Mouse (Mus musculus) yolk sac, embryonic 10.5 days (tissue): ENCODE results near the gene Atcay.
"Not testable (repeated sequence)": the region's sequence is repeated elsewhere in the genome, so short reads cannot be mapped to it uniquely, and the experiment has no call there.

Experiments
- DNase-seq: peaks from one replicate; pipeline ENCODE4 v3.0.0-alpha.2; 2017; ENCODE audit warnings: low spot score

The Atcay gene

DNA sequence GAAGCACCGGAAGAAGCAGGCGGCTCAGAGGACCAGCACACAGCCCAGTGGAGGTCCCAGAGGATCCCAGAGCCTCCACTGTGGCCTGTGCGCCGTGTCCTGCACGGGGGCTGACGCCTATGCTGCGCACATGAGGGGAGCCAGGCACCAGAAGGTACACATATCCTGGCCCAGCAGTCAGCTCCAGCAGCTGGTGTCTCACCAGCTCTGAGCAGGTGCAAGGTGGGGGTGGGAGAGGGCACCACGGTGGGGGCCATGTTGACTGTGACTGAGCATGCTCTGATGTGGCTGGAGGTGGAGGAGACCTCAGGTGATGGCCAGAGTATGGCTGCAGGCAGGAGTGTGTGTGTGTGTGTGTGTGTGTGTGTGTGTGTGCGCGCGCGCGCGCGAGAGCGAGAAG, 11.4 kb upstream of the Atcay start:
- no peak for DNase-seq

DNA sequence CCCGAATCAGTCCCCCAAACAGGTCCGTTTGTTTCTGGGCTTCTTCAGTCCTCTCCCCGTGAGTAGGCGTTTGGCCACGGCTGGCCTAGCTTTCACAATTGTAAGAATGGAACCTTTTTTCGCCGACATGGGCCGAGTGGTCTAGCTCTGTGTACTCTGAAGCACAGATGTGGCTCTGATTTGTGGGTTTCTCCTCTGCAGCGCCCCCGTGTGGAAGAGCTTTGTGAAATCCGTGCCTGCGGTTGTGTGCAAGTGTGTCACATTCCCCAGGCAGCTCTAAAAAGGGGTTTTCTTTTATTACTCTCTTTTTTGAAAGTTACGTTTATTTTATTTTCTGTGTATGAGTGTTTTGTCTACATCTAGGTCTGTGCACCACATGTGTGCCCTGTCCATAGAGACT, 10.2 kb upstream of the Atcay start:
- no peak for DNase-seq

DNA sequence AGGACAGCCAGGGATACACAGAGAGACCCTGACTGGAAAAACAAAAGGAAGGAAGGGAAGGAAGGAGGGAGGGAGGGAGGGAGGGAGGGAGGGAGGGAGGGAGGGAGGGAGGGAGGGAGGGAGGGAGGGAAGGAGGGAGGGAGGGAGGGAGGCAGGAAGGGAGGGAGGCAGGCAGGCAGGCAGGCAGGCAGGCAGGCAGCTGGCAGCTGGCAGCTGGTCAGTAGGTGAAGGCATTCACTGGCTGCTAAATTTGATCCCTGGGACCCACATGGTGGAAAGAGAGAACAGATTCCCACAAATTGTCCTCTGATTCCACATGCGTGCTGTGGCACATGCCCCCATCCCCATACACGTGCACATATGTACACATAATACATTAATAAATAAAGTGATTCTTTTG, 8.0 kb upstream of the Atcay start:
- DNase-seq: no peak

DNA sequence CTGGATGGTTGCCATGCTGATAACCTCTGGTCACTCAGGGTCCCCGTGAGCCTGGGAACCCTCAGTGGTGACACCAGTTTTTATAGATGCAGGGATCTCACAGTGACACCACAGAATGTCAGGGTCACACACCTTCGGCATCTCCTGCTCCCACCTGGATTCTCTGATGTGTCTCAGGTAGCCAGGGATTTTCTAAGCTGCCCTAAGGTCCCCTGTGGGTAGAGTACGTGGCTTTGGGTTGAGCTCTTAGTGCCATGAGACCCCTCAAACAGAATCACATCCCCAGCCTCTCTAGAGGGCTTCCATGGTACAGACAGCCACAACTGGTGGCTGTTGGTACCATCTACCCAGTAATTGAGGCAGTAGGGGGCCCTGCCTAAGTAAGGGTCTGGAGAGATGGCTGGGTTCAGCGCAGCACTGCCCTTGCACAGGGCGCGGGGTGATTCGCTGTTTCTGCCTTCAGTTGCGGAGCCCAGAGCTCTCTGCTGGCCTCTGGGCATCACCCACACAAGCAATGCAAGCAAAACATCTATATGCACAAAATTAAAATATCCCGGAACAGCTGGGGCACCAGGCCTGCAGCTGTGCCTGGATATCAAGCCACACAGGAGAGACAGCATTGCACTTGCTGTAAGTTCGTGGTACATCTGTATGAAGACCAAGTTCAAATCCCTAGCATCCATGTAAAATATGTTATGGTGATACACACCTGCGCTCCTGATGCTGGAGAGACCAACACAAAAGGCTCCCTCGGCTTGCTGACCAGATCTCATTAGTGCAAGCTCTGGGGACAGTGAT, 6.0 kb upstream of the Atcay start:
- DNase-seq: no peak

DNA sequence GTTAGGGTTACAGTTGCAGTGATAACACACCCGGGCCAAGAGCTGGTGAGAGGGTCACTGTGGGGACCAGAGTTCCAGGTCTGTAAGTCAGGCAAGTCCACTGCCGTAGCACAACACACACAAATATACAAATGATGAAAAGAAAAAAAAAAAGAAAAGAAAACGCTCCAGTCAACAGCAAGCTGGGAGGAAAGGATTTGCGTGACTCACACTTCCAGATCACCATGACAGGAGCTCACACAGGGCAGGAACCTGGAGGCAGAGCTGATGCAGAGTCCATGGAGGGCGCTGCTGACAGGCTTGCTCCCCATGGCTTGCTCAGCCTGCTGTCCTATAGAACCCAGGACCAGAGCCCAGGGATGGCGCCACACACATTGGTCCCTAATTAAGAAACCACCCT, 3.6 kb upstream of the Atcay start:
- DNase-seq: peak; percentile 63

DNA sequence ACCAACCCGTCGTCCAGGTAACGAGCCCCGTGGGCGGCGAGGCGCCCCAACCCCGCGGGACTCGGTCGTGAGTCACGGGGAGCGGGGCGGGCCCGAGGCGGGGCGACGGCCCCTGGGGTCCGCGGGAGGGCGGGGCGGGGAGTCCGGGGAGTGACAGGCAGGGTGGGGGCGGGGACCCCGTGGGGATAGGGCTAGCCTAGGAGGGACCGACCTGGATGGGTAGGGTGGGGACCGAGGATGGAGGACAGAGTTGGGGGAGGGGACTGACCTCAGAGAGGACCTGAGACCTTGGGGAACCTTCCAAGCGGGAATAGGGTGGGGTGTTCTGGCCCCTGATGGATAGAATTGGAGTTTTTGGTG, 2.6 kb upstream of the Atcay start:
- DNase-seq: no peak

DNA sequence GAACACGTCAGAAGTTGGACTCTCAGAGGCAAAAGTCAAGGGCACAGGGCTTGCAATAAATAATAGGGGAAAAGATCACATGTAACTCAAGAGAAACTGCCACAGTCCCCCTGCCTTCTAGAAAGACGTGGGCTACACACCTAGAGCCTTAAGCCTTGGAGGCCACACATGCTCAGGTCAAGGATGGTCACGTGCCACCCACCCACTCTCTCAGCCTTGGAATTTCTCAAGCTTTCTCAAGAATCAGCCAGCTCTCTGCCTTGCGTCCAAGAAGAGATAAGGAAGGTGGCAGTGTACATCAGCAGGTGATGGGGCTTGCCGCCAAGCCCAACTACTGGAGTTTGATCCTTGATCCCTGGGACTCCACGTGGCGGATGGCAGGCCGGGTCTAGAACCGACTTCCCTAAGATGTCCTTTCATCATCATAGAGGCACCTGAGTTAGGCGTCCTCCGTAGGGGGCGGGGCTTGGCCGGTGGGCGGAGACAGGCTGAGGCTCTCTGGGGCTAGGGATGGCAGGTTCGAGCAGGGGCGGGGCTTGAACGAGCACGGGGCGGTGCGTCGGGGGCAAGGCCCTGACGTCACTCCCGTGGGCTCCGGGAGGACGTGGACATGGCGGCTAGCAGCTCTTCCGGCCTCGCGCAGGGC, 2.1 kb upstream of the Atcay start, which contains the start of gene Zfr2:
Gene Zfr2, plus strand, starts transcription at position 576 of the 646 bp plus-strand sequence.
- DNase-seq: peak; percentile 96

DNA sequence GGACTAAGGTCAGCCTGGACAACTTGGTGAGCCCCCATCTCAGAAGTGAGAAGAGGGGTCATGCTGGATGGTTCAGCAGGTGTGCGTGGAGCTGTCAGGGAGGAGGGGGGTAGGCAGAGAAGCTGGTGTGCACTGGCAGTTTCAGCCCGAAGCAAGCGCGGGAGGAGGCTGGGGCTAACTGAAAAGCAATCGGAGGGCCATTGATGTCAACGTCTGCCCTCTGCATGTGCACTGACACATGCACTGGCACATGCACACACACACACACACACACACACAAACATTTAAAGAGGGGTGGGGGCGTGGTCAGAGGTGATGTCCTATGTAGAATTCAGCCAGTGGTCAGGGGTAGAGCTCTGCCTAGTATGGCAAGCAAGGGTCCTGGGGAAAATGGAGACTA, 803 bp upstream of the Atcay start:
- no peak for DNase-seq

DNA sequence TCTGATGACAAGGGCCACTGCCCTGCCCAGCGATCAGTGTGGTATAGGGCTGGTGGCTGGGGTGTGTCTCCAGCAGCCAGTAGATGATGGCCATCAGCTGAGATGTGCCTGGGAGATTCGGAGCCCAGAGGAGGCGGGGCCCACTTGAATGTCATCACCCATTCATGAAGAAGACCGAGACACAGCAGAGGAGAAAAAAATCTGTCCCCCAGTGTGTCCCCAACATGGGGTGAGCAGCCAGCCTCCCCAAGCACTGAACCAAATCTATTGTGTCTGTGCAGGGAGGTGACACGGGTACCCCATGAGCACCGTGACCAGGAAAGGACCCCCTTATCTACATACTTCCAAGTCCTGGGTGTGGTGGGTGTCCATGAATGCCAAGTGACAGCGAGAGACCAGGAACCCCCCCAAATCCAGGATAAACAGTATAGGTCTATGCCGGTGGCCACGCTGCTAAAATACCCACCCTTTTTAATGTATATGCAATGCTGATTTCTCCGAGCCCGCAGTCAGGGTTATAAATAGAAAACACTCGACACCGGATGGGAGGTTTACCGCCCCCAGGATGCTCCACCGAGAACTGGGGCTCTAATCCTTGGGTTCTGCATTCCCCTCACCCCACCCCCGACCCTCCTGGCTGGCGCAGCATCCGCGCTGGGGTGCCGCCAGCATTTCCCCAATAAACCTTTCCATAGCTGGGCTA, 747 bp downstream of the Atcay start:
- no peak for DNase-seq

DNA sequence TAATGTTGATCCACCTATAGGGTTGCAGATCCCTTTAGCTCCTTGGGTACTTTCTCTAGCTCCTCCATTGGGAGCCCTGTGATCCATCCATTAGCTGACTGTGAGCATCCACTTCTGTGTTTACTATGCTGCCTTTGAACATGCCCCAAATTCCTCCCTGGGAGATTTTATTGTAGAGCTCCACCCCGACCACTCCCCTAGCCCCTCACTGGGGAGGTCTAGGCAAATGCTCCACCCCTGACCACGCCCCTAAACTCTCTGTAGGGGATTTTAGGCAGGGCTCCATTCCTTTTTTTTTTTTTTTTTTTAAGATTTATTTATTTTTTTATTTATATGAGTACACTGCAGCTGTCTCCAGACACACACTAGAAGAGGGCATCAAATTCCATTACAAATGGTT, 6.9 kb downstream of the Atcay start:
- DNase-seq: not testable (repeated sequence)

DNA sequence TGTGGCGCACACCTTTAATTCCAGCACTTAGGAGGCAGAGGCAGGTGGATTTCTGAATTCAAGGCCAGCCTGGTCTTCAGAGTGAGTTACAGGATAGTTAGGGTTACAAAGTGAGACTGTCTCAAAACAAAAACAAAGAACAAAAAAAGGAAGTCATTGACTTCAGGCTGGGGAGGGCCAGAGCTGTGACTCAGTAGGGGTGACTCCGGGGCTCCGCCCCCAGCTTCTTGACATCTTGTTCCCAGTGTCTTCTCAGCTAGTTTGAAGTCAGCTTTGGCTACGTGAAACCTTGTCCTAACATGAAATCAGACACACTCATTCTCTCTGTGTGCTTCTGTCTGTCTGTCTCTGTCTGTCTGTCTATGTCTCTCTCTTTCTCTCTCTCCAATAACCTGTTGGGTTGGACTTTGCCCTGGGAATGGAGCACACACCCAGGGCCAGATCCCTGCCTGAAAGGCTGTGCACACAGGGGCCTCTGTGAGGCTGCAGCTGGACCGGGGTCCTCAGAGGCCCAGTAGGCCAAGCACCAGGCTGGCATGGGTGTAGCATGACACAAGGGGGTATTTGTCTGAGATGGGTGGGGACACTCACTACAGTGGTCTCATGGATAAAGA, 9.1 kb downstream of the Atcay start:
- no peak for DNase-seq

DNA sequence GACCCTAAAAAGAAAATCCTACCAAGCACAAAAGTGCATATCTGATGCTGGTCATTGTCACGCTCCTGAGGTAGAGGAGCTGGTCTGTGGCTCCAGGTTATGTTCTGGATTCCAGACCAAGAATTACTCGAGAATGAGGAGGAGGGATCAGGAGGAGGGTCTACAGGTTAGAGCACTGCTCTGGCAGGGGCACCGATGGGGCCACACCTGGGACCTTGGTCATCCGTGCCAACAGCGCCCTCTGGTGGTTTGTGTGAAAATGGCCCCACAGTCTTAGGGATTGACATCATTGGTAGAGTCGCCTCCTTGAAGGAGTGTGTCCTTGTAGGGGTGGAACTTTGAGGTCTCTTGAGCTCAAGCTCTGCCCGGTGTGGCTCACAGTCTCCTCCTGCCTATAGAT, 12.7 kb downstream of the Atcay start:
- DNase-seq: no peak

DNA sequence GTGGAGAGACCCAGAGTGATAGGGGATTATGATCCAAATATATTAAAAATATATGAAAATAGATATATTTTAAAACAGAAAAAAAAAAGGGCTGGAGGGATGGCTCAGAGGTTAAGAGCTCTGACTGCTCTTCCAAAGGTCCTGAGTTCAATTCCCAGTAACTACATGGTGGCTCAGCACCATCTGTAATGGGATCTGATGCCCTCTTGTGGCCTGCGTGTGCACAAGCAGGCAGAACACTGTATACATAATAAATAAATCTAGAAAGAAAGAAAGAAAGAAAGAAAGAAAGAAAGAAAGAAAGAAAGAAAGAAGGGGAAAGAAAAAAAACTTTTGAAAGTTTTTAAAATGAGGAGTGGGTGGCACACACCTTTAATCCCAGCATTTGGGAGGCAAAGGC, 13.4 kb downstream of the Atcay start:
- DNase-seq: not testable (repeated sequence)

DNA sequence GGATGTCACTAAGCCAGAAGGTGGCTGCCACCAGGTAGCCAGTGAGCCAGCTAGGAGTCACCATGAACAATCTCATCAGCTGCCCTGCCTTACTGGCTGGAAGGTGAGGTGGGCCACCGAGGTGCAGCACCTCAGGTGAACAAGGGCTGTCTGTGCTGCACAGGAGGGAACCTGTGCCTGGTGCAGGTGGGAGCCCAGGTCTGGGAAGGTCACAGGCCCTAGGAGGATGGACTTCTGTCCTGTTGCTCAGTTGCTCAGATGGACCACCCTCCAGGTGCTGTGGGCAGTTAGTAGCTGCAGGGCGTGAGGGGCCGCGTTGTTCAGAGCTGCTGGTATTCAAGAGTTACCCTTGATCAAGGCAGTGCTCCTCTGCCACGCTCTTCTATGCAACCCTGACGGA, 13.8 kb downstream of the Atcay start:
- no peak for DNase-seq

DNA sequence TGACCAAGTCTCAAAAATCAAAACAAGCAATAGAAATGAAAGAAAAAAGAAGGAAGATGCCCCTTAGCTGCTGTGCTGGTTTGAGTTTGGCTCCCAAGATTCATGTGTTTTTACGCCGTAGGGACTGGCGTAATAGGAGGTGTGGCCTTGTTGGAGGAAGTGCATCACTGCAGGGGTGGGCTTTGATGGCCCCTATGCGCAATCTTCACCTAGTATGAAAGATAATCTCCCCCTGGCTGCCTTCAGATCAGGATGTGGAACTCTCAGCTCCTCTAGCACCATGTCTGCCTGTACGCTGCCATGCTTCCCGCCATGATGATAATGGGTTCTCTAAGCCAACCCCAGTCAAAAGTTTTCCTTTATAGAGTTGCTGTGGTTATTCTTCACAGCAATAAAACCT, 14.4 kb downstream of the Atcay start:
- DNase-seq: no peak

DNA sequence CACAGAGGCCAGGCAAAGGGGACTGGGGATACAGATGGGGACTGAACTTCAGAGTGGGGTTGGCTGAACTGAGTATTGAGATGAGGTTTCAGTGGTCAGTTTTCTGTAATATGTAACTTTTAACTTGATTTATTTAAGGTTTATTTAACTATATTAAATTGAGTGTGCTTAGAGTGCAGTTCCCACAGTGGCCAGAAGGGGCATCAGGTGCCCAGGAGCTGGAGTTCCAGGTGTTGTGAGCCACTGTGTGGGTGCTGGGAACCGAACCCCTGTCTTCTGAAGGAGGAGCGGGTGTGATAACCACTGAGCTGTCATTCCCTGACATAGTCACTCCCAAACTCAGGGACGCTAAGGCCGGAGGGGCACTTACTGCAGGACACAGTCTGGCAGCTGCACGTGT, 20.5 kb downstream of the Atcay start:
- DNase-seq: no peak

DNA sequence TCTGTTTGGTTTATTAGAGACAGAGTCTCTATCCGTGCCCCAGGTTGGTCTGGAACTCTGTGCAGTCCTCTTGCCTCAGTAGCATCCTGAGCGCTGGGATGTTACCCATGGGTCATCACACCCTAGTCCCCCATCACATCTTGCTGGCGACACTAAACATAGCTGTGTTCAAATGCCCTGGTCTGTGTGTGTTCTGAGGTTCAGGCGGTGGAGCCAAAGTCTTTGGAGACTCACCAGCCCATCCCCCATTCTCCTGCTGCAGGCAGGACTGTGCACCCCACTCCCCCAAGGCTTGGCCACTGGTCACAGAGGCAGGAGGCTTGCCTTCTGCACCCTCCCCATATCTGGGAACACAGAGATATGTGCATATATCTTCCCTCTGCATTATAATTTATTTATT, 26.5 kb downstream of the Atcay start:
- DNase-seq: no peak

DNA sequence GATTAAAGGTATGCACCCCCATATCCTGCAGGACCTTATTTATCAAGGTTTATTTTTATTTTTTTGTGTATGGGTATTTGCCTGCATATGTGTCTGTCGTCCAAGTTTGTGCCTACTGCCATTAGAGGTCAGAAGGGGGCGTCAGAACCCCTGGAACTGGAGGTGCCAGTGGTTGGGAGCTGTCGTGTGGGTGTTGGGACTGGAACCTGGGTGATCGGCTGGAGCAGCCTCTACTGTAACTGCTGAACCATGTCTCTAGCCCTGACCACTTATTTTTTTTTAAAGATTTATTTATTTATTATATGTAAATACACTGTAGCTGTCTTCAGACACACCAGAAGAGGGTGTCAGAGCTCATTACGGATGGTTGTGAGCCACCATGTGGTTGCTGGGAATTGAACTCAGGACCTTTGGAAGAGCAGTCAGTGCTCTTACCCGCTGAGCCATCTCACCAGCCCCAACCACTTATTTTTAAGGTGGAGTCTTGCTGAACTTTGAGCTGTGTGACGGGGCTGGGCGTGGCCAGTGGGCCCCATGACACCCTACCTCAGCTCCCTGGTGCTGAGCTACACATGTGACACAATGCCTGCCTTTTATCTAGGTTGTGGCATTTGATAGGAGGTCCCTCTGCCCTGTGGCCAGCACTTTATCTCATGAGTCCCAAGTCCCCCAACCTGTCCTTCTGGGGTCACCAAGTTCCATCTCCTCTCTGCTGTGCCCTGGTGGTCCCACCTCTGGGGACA, 27.5 kb downstream of the Atcay start:
- DNase-seq: no peak

DNA sequence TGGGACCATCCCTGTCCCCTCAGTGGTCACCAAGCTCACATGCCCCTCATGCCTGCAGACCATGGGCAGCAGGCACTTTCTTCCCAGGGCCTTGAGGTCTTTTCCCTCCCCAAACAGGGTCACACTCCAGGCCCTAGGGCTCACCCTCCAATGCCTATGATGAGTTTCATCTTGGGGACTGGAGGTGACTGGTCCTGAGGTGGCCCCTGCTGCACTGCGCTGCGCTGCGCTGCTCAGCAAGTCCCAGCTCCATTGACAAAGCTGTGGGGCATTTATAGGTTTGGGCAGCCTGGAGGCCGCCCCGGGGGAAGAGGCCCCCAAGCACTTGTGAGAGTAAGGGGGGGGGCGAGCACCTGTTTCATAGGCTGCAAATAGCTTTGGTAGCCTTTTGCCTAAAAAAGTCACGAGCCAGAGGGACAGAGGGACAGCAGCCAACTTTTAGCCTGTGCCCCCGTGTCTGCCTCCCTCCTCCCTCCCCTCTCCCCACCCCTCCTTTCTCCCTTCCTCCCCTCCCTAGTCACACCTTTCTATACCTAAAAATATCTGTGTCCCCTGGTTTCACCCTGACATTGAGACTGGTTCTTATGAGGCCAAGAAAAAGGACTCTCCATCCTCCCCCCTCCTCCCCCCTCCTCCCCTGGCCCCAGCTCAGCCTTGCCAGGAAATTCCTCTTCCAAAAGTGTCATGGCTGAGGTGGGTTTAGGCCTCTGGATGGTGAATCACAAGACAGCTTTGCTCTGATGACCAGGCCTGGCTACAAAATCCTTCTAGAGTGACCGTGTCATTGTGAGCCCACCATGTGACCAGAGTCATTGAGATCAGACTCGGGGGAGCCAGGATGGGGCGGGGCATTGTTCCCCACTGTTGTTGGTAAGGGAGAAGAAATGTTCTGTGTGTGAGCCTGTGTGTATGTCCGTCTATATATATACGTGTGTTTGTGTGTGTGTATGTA, 28.6 kb downstream of the Atcay start, which contains the start of gene Nmrk2:
Gene Nmrk2, minus strand, starts transcription at position 245 of the 952 bp plus-strand sequence.
- no peak for DNase-seq

DNA sequence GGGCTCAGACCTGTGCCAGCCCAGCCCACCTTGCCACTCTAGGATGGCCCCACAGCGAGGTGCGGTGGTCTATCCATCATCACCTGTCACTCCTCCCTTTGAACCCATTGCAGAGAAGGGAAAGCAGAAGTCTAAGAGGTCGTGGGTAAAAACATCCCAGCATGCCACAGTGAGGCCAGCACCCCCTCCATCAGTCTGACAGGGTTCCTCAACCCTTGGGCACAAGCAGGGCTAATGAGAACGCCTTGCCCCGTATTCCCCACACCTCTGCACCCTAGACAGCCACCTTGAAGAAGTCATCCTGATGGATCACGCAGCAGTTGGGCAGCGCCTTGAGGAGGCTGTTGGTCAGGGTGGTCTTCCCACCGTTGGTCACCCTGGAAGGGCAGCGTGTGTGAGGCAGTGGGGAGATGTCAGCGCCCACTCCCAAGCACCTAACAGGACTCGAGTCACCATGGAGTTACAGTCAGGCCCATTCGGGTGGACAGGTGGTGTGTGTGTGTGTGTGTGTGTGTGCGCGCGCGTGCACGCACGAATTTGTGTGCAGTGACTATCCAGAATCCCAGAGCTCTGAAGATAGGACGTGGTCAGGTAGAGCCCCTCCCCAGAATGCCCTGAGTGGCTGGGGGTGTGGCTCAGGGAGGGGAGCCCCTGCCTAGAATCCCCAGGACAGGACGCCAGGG, 29.9 kb downstream of the Atcay start:
- no peak for DNase-seq
